Mouse (Mus musculus): ENCODE results near the gene 6030468B19Rik.

- TF ChIP-seq CTCF (IDR thresholded peaks at IDR 0.05; ENCODE audit: extremely low read depth, insufficient read depth, insufficient read length, insufficient replicate concordance), result no peak
- TF ChIP-seq POLR2A (IDR thresholded peaks at IDR 0.05; ENCODE audit: low read depth, low read length), result peak; percentile 12; the same call in 1 of the 2 replicates
Measured at GRCm38 (mm10) chr11:117781199-117781821, 16.1 kb upstream of the 6030468B19Rik start.

Data from spleen, adult 2 months (tissue).